Mouse (Mus musculus): ENCODE results near the gene Mtus2. TPM values are rescaled to one million over a fixed set of nuclear protein-coding genes. Genes with fewer than 3 reads are reported as not detected.

Gene Mtus2
- polyA plus RNA-seq, 1 experiment from 2014 or later, result 14.4 TPM

DNA sequence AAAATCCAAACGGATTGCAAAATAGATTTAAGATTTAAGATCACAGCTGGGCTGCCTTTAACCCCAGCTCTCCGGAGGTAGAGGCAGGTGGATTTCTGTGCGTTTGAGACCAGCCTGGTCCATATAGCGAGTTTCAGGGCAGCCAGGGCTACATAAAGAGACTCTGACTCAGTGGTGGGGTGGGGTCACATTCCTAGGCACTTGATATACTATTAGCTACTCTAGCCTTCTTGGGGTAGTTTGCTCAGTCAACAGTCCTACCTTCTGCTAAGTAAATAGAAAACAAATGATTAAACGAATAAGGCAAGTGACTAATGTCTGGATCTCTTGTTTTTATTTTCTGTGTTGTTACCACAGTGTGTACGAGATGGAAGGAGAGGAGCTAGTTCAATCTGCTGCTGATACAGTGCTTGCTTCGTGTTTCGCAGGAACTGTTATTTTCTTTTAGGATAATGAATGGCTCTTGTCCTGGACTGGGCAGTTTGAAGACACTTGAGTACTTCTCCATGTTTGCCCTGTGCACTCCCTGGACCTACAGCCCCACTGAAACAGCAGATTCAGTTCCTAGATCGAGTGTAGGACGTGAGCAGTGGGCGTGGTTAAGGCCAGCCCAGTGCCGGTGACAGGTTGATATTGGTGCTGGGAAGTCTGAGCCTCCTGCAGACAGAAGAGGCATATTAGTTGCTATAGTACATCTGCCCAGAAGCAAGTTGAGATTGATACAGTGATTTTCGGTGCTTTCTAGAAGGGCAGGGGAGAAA is 6.9 kb downstream of the Mtus2 start:
- Histone ChIP-seq H3K4me1 (no peaks in the 10 kb centered on the region), H3K36me3 (replicated peaks) (no peaks in the 10 kb centered on the region), H3K27ac (no peak overlapping the region), H3K27me3 (no peaks in the 10 kb centered on the region), H3K4me3 (replicated peaks) (no peak overlapping the region), H3K9me3 (no peaks in the 10 kb centered on the region), H3K9ac (no peak overlapping the region), H3K4me2 (no peak overlapping the region)
- 80% methylated on average over 13 of the region's 13 CpGs for WGBS
- ATAC-seq (ENCODE audit: low FRiP score), result no peak

DNA sequence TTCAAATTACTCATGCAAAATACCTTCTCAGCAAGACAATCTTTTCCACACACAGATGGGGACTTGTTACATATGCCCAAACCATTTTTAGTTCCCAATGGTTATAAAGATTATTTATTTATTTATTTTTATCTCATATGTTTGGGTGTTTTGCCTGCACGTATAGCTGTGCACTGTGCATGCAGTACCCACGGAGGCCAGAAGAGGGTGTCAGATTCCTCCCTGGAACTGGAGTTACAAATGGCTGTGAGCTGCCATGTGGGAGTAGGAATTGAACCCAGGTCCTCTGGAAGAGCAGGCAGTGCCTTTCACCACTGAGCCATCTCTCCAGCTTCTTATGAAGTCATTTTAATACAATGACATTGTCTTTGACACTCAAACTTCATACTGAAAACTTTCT is 7.7 kb downstream of the Mtus2 start:
- WGBS, result 47% methylated on average over 2 of the region's 2 CpGs

DNA sequence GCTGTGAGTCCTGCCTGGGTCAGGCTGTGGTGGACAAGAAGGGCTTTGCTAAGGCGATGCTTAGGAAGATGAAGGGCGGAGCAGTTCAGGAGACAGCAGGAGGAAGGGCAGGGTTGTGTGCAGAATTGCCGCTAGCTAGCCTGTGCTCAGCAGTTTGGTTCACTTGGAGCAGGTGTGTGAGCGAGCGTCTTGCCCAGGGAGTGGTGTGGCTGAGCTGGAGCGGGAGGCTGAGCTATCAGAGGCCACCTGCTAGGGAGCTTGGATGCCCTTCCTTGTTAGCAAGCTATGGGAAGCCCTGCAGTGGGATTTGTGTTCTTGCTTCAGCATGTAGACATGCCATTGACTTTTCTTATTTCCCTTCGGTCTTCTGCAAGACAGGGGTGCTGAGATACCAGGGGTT is 9.5 kb downstream of the Mtus2 start:
- no peaks in the 10 kb centered on the region for H3K27me3 ChIP-seq
- no peak overlapping the region for H3K27ac ChIP-seq
- WGBS, result 82% methylated on average over 7 of the region's 7 CpGs
- H3K9me3 ChIP-seq, result no peaks in the 10 kb centered on the region
- no peak overlapping the region for H3K4me3 ChIP-seq (replicated peaks)
- no peak overlapping the region for H3K9ac ChIP-seq
- no peak overlapping the region for H3K4me2 ChIP-seq
- H3K4me1 ChIP-seq, result no peaks in the 10 kb centered on the region
- H3K36me3 ChIP-seq (replicated peaks), result no peaks in the 10 kb centered on the region
- ATAC-seq (ENCODE audit: low FRiP score), result no peak

More for the DNA sequence above, 7.7 kb downstream of the Mtus2 start:
- no peak overlapping the region for H3K4me3 ChIP-seq (replicated peaks)
- H3K9ac ChIP-seq, result no peak overlapping the region
- no peaks in the 10 kb centered on the region for H3K4me1 ChIP-seq
- no peak overlapping the region for H3K27ac ChIP-seq
- no peak overlapping the region for H3K4me2 ChIP-seq
- H3K27me3 ChIP-seq, result no peaks in the 10 kb centered on the region
- H3K36me3 ChIP-seq (replicated peaks), result no peaks in the 10 kb centered on the region
- no peak for ATAC-seq (ENCODE audit: low FRiP score)
- no peaks in the 10 kb centered on the region for H3K9me3 ChIP-seq

DNA sequence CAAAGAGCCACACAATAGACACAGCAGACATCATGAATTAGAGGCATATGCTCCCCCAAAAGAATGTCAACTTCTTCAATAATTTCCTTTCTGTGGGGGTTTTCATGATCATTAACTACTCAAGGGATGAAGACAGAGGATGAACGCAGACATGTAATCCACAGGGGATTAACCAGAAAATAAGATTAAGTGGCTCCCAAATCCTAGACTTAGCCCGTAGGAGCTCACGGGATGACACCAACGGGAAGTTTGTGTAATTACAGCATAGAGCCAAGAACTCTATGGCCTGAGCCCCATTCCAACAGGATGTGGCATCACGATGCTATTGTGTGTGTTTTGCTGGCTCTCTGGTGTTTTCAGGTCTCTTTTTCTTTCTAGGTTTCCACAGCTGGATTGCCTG is 12.4 kb downstream of the Mtus2 start:
- no peak overlapping the region for H3K27ac ChIP-seq
- H3K36me3 ChIP-seq (replicated peaks), result no peaks in the 10 kb centered on the region
- no peak for ATAC-seq (ENCODE audit: low FRiP score)
- no peaks in the 10 kb centered on the region for H3K9me3 ChIP-seq
- H3K4me2 ChIP-seq, result no peak overlapping the region
- 78% methylated on average over 5 of the region's 5 CpGs for WGBS
- H3K4me1 ChIP-seq, result no peaks in the 10 kb centered on the region
- no peak overlapping the region for H3K9ac ChIP-seq
- H3K27me3 ChIP-seq, result no peaks in the 10 kb centered on the region
- H3K4me3 ChIP-seq (replicated peaks), result no peak overlapping the region

DNA sequence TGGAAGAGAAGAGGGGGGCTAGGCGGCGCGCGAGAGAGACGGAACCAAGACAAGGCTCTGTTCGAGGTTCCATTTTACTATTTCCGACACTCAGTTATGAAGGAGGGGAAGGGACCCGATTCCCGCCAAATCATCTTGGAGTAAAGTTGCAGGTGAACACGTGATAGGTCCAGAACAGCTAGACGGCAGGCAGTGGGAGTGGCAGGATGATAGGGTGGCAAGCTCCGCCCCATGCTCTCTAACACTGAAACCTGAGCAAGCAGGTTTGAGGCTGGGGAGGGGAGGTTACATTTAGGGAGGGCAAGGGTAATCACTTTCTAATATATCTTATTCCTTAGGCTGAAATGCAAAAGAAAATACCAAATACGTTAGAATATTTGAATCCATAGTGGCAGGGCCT is 18.9 kb downstream of the Mtus2 start:
- no peak overlapping the region for H3K4me3 ChIP-seq (replicated peaks)
- no peaks in the 10 kb centered on the region for H3K4me1 ChIP-seq
- 76% methylated on average over 13 of the region's 13 CpGs for WGBS
- ATAC-seq (ENCODE audit: low FRiP score), result no peak
- H3K9me3 ChIP-seq, result no peaks in the 10 kb centered on the region
- H3K36me3 ChIP-seq (replicated peaks), result no peaks in the 10 kb centered on the region
- H3K27ac ChIP-seq, result no peak overlapping the region
- no peaks in the 10 kb centered on the region for H3K27me3 ChIP-seq
- no peak overlapping the region for H3K9ac ChIP-seq
- H3K4me2 ChIP-seq, result no peak overlapping the region

DNA sequence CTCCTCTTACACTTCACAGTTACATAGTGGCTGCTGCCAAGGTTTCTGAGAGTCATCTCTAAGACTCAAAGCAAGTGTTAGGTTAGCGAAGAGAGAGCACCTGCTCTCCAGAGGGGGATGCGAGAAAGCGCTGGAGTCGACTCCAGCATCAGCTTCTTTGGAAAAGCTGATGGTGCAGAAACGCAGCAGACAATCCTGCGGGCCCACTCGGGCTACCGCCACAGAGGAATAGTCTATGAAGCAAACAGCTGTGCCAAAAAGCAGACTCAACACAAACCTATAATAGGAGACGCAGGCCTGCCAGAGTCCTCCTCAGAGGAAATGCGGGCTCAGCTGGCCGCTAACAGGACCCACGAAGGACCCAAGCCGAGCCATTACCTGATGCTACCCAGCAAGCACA is 23.5 kb downstream of the Mtus2 start:
- no peak for ATAC-seq (ENCODE audit: low FRiP score)
- 88% methylated on average over 13 of the region's 13 CpGs for WGBS

GRCm38 (mm10) chr5:147990289-147990688 is 33.2 kb downstream of the Mtus2 start:
- H3K27ac ChIP-seq, result no peak overlapping the region
- no peak overlapping the region for H3K4me2 ChIP-seq
- 74% methylated on average over 4 of the region's 4 CpGs for WGBS
- no peaks in the 10 kb centered on the region for H3K4me1 ChIP-seq
- no peaks in the 10 kb centered on the region for H3K36me3 ChIP-seq (replicated peaks)
- H3K27me3 ChIP-seq, result no peaks in the 10 kb centered on the region
- ATAC-seq (ENCODE audit: low FRiP score), result no peak
- no peak overlapping the region for H3K4me3 ChIP-seq (replicated peaks)
- H3K9ac ChIP-seq, result no peak overlapping the region
- H3K9me3 ChIP-seq, result no peaks in the 10 kb centered on the region; the same call in 1 of the 2 replicates

More for the DNA sequence above, 23.5 kb downstream of the Mtus2 start:
- no peak overlapping the region for H3K4me2 ChIP-seq
- no peaks in the 10 kb centered on the region for H3K4me1 ChIP-seq
- no peak overlapping the region for H3K4me3 ChIP-seq (replicated peaks)
- H3K27me3 ChIP-seq, result no peaks in the 10 kb centered on the region
- H3K9ac ChIP-seq, result no peak overlapping the region
- H3K9me3 ChIP-seq, result no peaks in the 10 kb centered on the region
- H3K27ac ChIP-seq, result no peak overlapping the region
- H3K36me3 ChIP-seq (replicated peaks), result no peaks in the 10 kb centered on the region

- H3K36me3 ChIP-seq (replicated peaks), result no peaks in the 10 kb centered on the region
- no peaks in the 10 kb centered on the region; the same call in 1 of the 2 replicates for H3K9me3 ChIP-seq
- H3K27me3 ChIP-seq, result no peaks in the 10 kb centered on the region
- no peak overlapping the region for H3K27ac ChIP-seq
- 85% methylated on average over 10 of the region's 10 CpGs for WGBS
- H3K4me1 ChIP-seq, result no peaks in the 10 kb centered on the region
- H3K9ac ChIP-seq, result no peak overlapping the region
- ATAC-seq (ENCODE audit: low FRiP score), result no peak
- no peak overlapping the region for H3K4me3 ChIP-seq (replicated peaks)
- H3K4me2 ChIP-seq, result no peak overlapping the region
Observed at GRCm38 (mm10) chr5:147990775-147991174, 33.7 kb downstream of the Mtus2 start.

GRCm38 (mm10) chr5:147992581-147993378 is 35.7 kb downstream of the Mtus2 start:
- peak; percentile 76; the same call in 1 of the 2 replicates for ATAC-seq (ENCODE audit: low FRiP score)
- no peaks in the 10 kb centered on the region for H3K9me3 ChIP-seq

DNA sequence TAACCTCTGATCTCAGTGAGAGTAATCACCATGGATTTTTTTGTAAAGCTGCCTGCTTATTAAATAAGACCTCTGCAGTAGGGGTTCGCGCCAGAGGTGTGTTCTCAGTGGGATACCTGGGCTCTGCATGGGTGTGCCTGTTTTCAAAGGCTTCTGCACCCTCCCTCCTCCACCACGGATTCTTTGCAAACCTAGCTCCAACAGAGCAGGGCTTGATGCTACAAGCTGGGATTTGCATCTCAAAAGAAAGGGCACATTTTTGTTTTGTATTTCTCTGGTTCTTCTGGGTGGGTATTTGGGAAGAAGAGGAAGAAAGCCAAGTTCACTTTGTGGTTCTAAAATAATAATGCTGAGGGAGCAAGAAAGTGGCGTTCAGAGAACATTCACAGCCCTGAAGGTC is 48.1 kb downstream of the Mtus2 start:
- no peak overlapping the region for H3K4me2 ChIP-seq
- H3K9me3 ChIP-seq, result no peaks in the 10 kb centered on the region
- no peak for ATAC-seq (ENCODE audit: low FRiP score)
- no peaks in the 10 kb centered on the region for H3K27me3 ChIP-seq
- no peak overlapping the region for H3K27ac ChIP-seq
- WGBS, result 27% methylated on average over 4 of the region's 4 CpGs
- H3K4me1 ChIP-seq, result peaks cover 5% of the 10 kb centered on the region; the same call in 1 of the 2 replicates
- no peak overlapping the region for H3K4me3 ChIP-seq (replicated peaks)
- H3K36me3 ChIP-seq (replicated peaks), result no peaks in the 10 kb centered on the region
- no peak overlapping the region for H3K9ac ChIP-seq

More at GRCm38 (mm10) chr5:147992581-147993378, 35.7 kb downstream of the Mtus2 start:
- Histone ChIP-seq H3K4me2 (0 out of 2 replicates have a peak overlapping the region, but pooled peaks have one; percentile 11), H3K9ac (no peak overlapping the region), H3K36me3 (replicated peaks) (no peaks in the 10 kb centered on the region), H3K4me3 (replicated peaks) (no peak overlapping the region), H3K27me3 (no peaks in the 10 kb centered on the region), H3K4me1 (no peaks in the 10 kb centered on the region), H3K27ac (no peak overlapping the region)
- 28% methylated on average over 19 of the region's 20 CpGs for WGBS

- Histone ChIP-seq H3K4me2 (no peak overlapping the region), H3K4me3 (replicated peaks) (no peak overlapping the region), H3K36me3 (replicated peaks) (no peaks in the 10 kb centered on the region), H3K4me1 (no peaks in the 10 kb centered on the region), H3K9me3 (0 out of 2 replicates have a peak, but pooled peaks cover 3% of the 10 kb centered on the region), H3K27ac (no peak overlapping the region), H3K27me3 (no peaks in the 10 kb centered on the region), H3K9ac (no peak overlapping the region)
- 84% methylated on average over 5 of the region's 5 CpGs for WGBS
- no peak for ATAC-seq (ENCODE audit: low FRiP score)
Observed at GRCm38 (mm10) chr5:148012156-148012555, 55.0 kb downstream of the Mtus2 start.

- no peaks in the 10 kb centered on the region for H3K4me1 ChIP-seq
- 78% methylated on average over 6 of the region's 6 CpGs for WGBS
Observed at GRCm38 (mm10) chr5:148014133-148014854, 57.2 kb downstream of the Mtus2 start.

More at GRCm38 (mm10) chr5:148014133-148014854, 57.2 kb downstream of the Mtus2 start:
- no peak for ATAC-seq (ENCODE audit: low FRiP score)
- Histone ChIP-seq H3K9ac (no peak overlapping the region), H3K4me2 (no peak overlapping the region), H3K27me3 (no peaks in the 10 kb centered on the region), H3K9me3 (0 out of 2 replicates have a peak, but pooled peaks cover 3% of the 10 kb centered on the region), H3K27ac (no peak overlapping the region), H3K4me3 (replicated peaks) (no peak overlapping the region), H3K36me3 (replicated peaks) (no peaks in the 10 kb centered on the region)
